Mouse (Mus musculus): ENCODE measurements around the gene Catsperg1.

DNA sequence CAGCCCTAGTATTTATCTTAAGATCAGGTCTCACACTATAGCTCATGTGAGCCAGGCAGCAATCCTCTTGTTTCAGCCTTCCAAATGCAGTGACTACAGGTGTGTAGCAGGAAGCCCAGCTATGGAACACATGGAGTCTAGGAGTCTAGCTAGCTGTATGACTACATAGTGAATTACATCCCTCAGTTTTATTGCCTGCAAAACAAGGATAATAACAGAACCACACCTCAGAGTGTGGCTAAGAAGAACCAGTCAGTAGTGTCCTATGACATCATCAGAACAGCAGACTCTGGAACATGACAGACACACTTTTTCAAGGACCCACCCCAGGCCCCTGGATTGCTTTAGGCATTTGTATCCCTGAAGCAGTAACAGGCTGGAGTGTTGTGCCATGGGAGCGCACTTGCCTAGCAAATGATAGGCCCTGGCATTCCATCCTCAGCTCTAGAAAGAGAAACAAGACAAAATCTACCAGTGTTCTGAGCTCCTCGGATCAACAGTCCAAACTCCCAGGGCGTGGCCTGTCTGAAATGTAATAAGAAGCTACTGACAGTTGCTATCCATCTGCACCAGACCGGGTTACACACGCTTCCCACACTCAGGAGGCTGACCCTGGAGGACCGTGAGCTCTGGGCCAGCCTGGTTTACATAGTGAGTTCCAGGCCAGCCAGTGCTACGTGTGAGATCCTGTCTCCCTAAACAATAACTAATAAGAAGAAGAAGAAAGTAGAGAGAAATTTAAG is 67.0 kb downstream of the Catsperg1 start:
- TF ChIP-seq CTCF (IDR thresholded peaks at IDR 0.05; ENCODE audit: borderline replicate concordance, insufficient read depth, low read length) (no peak), POLR2A (IDR thresholded peaks at IDR 0.05; ENCODE audit: low read depth, low read length) (no peak)

Measured in embryonic fibroblast, embryonic 13.5 days (primary cell).